Mouse (Mus musculus) megakaryocyte, embryonic 14.5 days (primary cell): ENCODE data around the gene Ilkap.

Experiments used
- FLI1 ChIP-seq: IDR thresholded peaks from 2 replicates; pipeline ENCODE4 v1.6.1; 2012; ENCODE audit warnings: low read length, inconsistent platforms, mixed read lengths
- GATA1 ChIP-seq: IDR thresholded peaks from 3 replicates; pipeline ENCODE4 v1.6.1; 2012; ENCODE audit warnings: mixed read lengths, low read length, inconsistent platforms, borderline replicate concordance

DNA sequence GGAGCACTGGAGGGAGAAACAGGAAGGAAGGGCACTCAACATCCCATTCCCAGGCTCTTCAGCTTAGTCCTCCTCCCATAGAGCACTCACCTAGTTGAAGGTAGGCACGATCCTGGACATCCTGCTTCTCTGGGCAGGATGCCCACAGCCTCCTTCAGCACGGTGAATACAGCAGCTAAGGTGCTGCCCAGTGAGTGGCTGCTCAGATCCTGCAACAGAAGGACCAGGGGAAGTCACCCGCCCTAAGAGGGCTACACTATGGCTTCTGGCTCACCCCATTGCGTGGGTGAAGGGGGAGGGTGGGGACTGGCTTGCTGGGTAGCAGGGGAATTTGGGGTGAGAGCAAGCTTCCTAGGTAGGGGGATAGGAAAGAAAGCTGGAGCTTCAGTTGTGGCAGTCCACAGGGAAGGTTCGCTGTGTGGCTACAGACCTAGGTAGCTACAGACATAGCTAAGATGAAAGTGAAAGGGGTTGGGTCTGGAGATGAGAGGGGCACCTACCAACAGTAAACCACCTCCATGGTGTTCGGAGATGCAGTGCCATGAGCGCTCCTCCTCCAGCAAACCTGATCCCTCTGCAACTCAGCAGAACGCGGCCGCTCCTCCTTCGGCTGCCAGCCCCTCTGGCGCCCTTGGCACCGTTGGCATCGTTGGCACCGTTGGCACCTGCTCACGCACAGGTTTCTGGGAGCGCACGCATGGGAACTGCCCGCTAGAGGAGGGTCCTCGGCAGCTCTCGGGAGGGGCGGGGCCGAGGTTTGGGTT lies 7.0 kb upstream of the Ilkap start:
- TF ChIP-seq GATA1: no peak
- no peak for TF ChIP-seq FLI1
